Mouse (Mus musculus): Measurements from ENCODE around the gene Ccdc81. TPM values are rescaled to one million over a fixed set of nuclear protein-coding genes. Genes with fewer than 3 reads are reported as not detected.

Ccdc81 gene
- polyA plus RNA-seq, 1 experiment from 2014 or later = not detected

- WGBS (ENCODE audit: insufficient replicate concordance) = 70% methylated on average over 10 of the region's 10 CpGs
- no peak for ATAC-seq (replicated peaks; ENCODE audit: insufficient number of reproducible peaks, low FRiP score, low TSS enrichment)
- no peak overlapping the region for H3K4me3 ChIP-seq (ENCODE audit: low read depth, low read length)
- H3K27me3 ChIP-seq (ENCODE audit: control insufficient read depth, insufficient read depth, low read length) = no peaks in the 10 kb centered on the region
- no peak overlapping the region for H3K9ac ChIP-seq (ENCODE audit: low read depth, low read length)
- no peaks in the 10 kb centered on the region for H3K9me3 ChIP-seq (replicated peaks; ENCODE audit: control insufficient read depth, low read length)
- H3K4me2 ChIP-seq = no peak overlapping the region
- no peaks in the 10 kb centered on the region for H3K36me3 ChIP-seq (ENCODE audit: control insufficient read depth, insufficient read depth, low read length)
- no peaks in the 10 kb centered on the region for H3K4me1 ChIP-seq (ENCODE audit: control insufficient read depth, insufficient read depth, low read length)
- no peak overlapping the region for H3K27ac ChIP-seq (ENCODE audit: low read depth, low read length)
Observed at GRCm38 (mm10) chr7:89852158-89853095, 51.0 kb downstream of the Ccdc81 start.

GRCm38 (mm10) chr7:89850510-89850909 is 52.9 kb downstream of the Ccdc81 start:
- 64% methylated on average over 3 of the region's 3 CpGs for WGBS (ENCODE audit: insufficient replicate concordance)

GRCm38 (mm10) chr7:89845669-89846068 is 57.8 kb downstream of the Ccdc81 start:
- H3K36me3 ChIP-seq (ENCODE audit: control insufficient read depth, insufficient read depth, low read length) = no peaks in the 10 kb centered on the region
- H3K27ac ChIP-seq (ENCODE audit: low read depth, low read length) = no peak overlapping the region
- WGBS (ENCODE audit: insufficient replicate concordance) = 68% methylated on average over 4 of the region's 4 CpGs
- no peaks in the 10 kb centered on the region for H3K4me1 ChIP-seq (ENCODE audit: control insufficient read depth, insufficient read depth, low read length)
- H3K9ac ChIP-seq (ENCODE audit: low read depth, low read length) = no peak overlapping the region
- no peaks in the 10 kb centered on the region for H3K9me3 ChIP-seq (replicated peaks; ENCODE audit: control insufficient read depth, low read length)
- no peak overlapping the region for H3K4me3 ChIP-seq (ENCODE audit: low read depth, low read length)
- no peaks in the 10 kb centered on the region for H3K27me3 ChIP-seq (ENCODE audit: control insufficient read depth, insufficient read depth, low read length)
- ATAC-seq (replicated peaks; ENCODE audit: insufficient number of reproducible peaks, low FRiP score, low TSS enrichment) = no peak
- no peak overlapping the region for H3K4me2 ChIP-seq

More at GRCm38 (mm10) chr7:89850510-89850909, 52.9 kb downstream of the Ccdc81 start:
- H3K9me3 ChIP-seq (replicated peaks; ENCODE audit: control insufficient read depth, low read length) = no peaks in the 10 kb centered on the region
- H3K4me3 ChIP-seq (ENCODE audit: low read depth, low read length) = no peak overlapping the region
- ATAC-seq (replicated peaks; ENCODE audit: insufficient number of reproducible peaks, low FRiP score, low TSS enrichment) = no peak
- no peak overlapping the region for H3K27ac ChIP-seq (ENCODE audit: low read depth, low read length)
- H3K4me2 ChIP-seq = no peak overlapping the region
- H3K36me3 ChIP-seq (ENCODE audit: control insufficient read depth, insufficient read depth, low read length) = no peaks in the 10 kb centered on the region
- H3K4me1 ChIP-seq (ENCODE audit: control insufficient read depth, insufficient read depth, low read length) = no peaks in the 10 kb centered on the region
- no peak overlapping the region for H3K9ac ChIP-seq (ENCODE audit: low read depth, low read length)
- no peaks in the 10 kb centered on the region for H3K27me3 ChIP-seq (ENCODE audit: control insufficient read depth, insufficient read depth, low read length)

GRCm38 (mm10) chr7:89843533-89843932 is 59.9 kb downstream of the Ccdc81 start:
- Histone ChIP-seq H3K27ac (ENCODE audit: low read depth, low read length) (no peak overlapping the region), H3K9me3 (replicated peaks; ENCODE audit: control insufficient read depth, low read length) (no peaks in the 10 kb centered on the region), H3K9ac (ENCODE audit: low read depth, low read length) (no peak overlapping the region), H3K36me3 (ENCODE audit: control insufficient read depth, insufficient read depth, low read length) (no peaks in the 10 kb centered on the region), H3K4me1 (ENCODE audit: control insufficient read depth, insufficient read depth, low read length) (no peaks in the 10 kb centered on the region), H3K4me3 (ENCODE audit: low read depth, low read length) (no peak overlapping the region), H3K27me3 (ENCODE audit: control insufficient read depth, insufficient read depth, low read length) (no peaks in the 10 kb centered on the region), H3K4me2 (no peak overlapping the region)
- 28% methylated on average over 6 of the region's 6 CpGs for WGBS (ENCODE audit: insufficient replicate concordance)
- ATAC-seq (replicated peaks; ENCODE audit: insufficient number of reproducible peaks, low FRiP score, low TSS enrichment) = no peak

- Histone ChIP-seq H3K4me1 (ENCODE audit: control insufficient read depth, insufficient read depth, low read length) (no peaks in the 10 kb centered on the region), H3K36me3 (ENCODE audit: control insufficient read depth, insufficient read depth, low read length) (no peaks in the 10 kb centered on the region), H3K4me2 (no peak overlapping the region), H3K27ac (ENCODE audit: low read depth, low read length) (no peak overlapping the region), H3K4me3 (ENCODE audit: low read depth, low read length) (no peak overlapping the region), H3K9ac (ENCODE audit: low read depth, low read length) (no peak overlapping the region), H3K9me3 (replicated peaks; ENCODE audit: control insufficient read depth, low read length) (no peaks in the 10 kb centered on the region), H3K27me3 (ENCODE audit: control insufficient read depth, insufficient read depth, low read length) (no peaks in the 10 kb centered on the region)
- no peak for ATAC-seq (replicated peaks; ENCODE audit: insufficient number of reproducible peaks, low FRiP score, low TSS enrichment)
- WGBS (ENCODE audit: insufficient replicate concordance) = 56% methylated on average over 6 of the region's 6 CpGs
Observed at GRCm38 (mm10) chr7:89843121-89843520, 60.3 kb downstream of the Ccdc81 start.

- no peak overlapping the region for H3K27ac ChIP-seq (ENCODE audit: low read depth, low read length)
- no peaks in the 10 kb centered on the region for H3K4me1 ChIP-seq (ENCODE audit: control insufficient read depth, insufficient read depth, low read length)
- no peaks in the 10 kb centered on the region for H3K36me3 ChIP-seq (ENCODE audit: control insufficient read depth, insufficient read depth, low read length)
- H3K4me2 ChIP-seq = no peak overlapping the region
- H3K9me3 ChIP-seq (replicated peaks; ENCODE audit: control insufficient read depth, low read length) = no peaks in the 10 kb centered on the region
- H3K4me3 ChIP-seq (ENCODE audit: low read depth, low read length) = no peak overlapping the region
- H3K27me3 ChIP-seq (ENCODE audit: control insufficient read depth, insufficient read depth, low read length) = no peaks in the 10 kb centered on the region
- WGBS (ENCODE audit: insufficient replicate concordance) = 80% methylated on average over 5 of the region's 5 CpGs
- H3K9ac ChIP-seq (ENCODE audit: low read depth, low read length) = no peak overlapping the region
- ATAC-seq (replicated peaks; ENCODE audit: insufficient number of reproducible peaks, low FRiP score, low TSS enrichment) = no peak
Observed at GRCm38 (mm10) chr7:89842404-89842715, 61.1 kb downstream of the Ccdc81 start.

- H3K27ac ChIP-seq (ENCODE audit: low read depth, low read length) = no peak overlapping the region
- no peaks in the 10 kb centered on the region for H3K9me3 ChIP-seq (replicated peaks; ENCODE audit: control insufficient read depth, low read length)
- no peaks in the 10 kb centered on the region for H3K4me1 ChIP-seq (ENCODE audit: control insufficient read depth, insufficient read depth, low read length)
- H3K9ac ChIP-seq (ENCODE audit: low read depth, low read length) = no peak overlapping the region
- H3K4me3 ChIP-seq (ENCODE audit: low read depth, low read length) = no peak overlapping the region
- H3K36me3 ChIP-seq (ENCODE audit: control insufficient read depth, insufficient read depth, low read length) = no peaks in the 10 kb centered on the region
- no peaks in the 10 kb centered on the region for H3K27me3 ChIP-seq (ENCODE audit: control insufficient read depth, insufficient read depth, low read length)
- ATAC-seq (replicated peaks; ENCODE audit: insufficient number of reproducible peaks, low FRiP score, low TSS enrichment) = peak; percentile 58; the same call in 1 of the 2 replicates
- 32% methylated on average over 15 of the region's 15 CpGs for WGBS (ENCODE audit: insufficient replicate concordance)
- H3K4me2 ChIP-seq = peak overlapping the region; percentile 27; the same call in 1 of the 2 replicates
Observed at GRCm38 (mm10) chr7:89841670-89842403, 61.6 kb downstream of the Ccdc81 start.

GRCm38 (mm10) chr7:89839721-89840120 is 63.7 kb downstream of the Ccdc81 start:
- H3K4me1 ChIP-seq (ENCODE audit: control insufficient read depth, insufficient read depth, low read length) = no peaks in the 10 kb centered on the region
- no peaks in the 10 kb centered on the region for H3K27me3 ChIP-seq (ENCODE audit: control insufficient read depth, insufficient read depth, low read length)
- no peak overlapping the region for H3K4me3 ChIP-seq (ENCODE audit: low read depth, low read length)
- ATAC-seq (replicated peaks; ENCODE audit: insufficient number of reproducible peaks, low FRiP score, low TSS enrichment) = no peak
- H3K36me3 ChIP-seq (ENCODE audit: control insufficient read depth, insufficient read depth, low read length) = no peaks in the 10 kb centered on the region
- no peak overlapping the region for H3K4me2 ChIP-seq
- H3K9me3 ChIP-seq (replicated peaks; ENCODE audit: control insufficient read depth, low read length) = no peaks in the 10 kb centered on the region
- H3K27ac ChIP-seq (ENCODE audit: low read depth, low read length) = no peak overlapping the region
- H3K9ac ChIP-seq (ENCODE audit: low read depth, low read length) = no peak overlapping the region
- WGBS (ENCODE audit: insufficient replicate concordance) = 67% methylated on average over 8 of the region's 8 CpGs
